ENCODE assay signal across 8 mouse cellular contexts in the genomic region with DNA sequence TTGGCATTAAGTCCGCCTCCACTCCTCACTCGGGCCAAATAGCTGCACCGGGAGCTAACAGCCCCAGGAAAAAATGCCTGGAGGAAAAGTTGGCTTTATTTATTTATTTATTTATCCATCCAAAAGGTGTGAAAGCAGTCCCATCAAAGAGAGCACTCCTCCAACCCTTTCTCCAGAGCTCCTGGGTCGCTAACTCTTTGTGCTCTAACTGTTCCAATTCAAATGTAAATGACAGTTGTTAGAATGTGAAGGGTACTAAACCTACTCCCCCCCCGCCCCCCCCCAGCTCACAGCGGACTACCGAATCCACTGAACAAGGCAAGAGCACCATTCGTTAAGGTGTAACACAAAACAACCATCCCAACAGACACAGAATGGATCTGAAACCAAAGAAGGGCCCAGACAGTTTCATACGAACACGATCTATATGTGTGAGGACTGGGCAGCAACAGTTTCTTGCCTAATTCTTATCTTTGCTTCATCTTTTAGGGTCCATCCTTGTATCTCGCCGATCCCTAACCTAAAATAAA. TPM values are rescaled to one million over a fixed set of nuclear protein-coding genes. Genes with fewer than 3 reads are reported as not detected.
DNase-seq lines count a peak whose midpoint lies in the region; ATAC-seq and TF ChIP-seq lines count a peak whose summit lies in the region.

No protein-coding gene starts in this region.

- H3K27ac ChIP-seq in heart, adult 2 months = peak overlapping the region; percentile 86
- no peak overlapping the region for H3K27ac ChIP-seq in liver, embryonic 11.5 days (ENCODE audit: low read depth, low read length)

- H3K9me3 ChIP-seq in erythroblast, embryonic 14.5 days (ENCODE audit: control insufficient read depth, low read length) = no peaks in the 10 kb centered on the region
- no peaks in the 10 kb centered on the region for H3K9me3 ChIP-seq in liver, embryonic 11.5 days (ENCODE audit: control insufficient read depth, low read length)

- H3K79me2 ChIP-seq in heart, adult 2 months (replicated peaks; ENCODE audit: control insufficient read depth, insufficient read depth, low read length) = no peaks in the 10 kb centered on the region

- no peak; the same call in 1 of the 2 replicates for ATAC-seq in liver, embryonic 11.5 days (replicated peaks; ENCODE audit: low FRiP score)

- H3K36me3 ChIP-seq in heart, adult 2 months (ENCODE audit: control insufficient read depth, insufficient read depth, low read length) = no peaks in the 10 kb centered on the region
- no peaks in the 10 kb centered on the region for H3K36me3 ChIP-seq in erythroblast, embryonic 14.5 days (ENCODE audit: control insufficient read depth)
- H3K36me3 ChIP-seq in liver, embryonic 11.5 days (ENCODE audit: control insufficient read depth, insufficient read depth, low read length) = no peaks in the 10 kb centered on the region

- no peaks in the 10 kb centered on the region for H3K27me3 ChIP-seq in heart, adult 2 months (ENCODE audit: control insufficient read depth, insufficient read depth, low read length)
- no peaks in the 10 kb centered on the region for H3K27me3 ChIP-seq in erythroblast, embryonic 14.5 days (ENCODE audit: control insufficient read depth)
- H3K27me3 ChIP-seq in liver, embryonic 11.5 days (replicated peaks; ENCODE audit: control insufficient read depth, insufficient read depth, low read length) = no peaks in the 10 kb centered on the region

- no peak for DNase-seq in heart, adult 2 months
- DNase-seq in heart, postnatal 25 days (ENCODE audit: low spot score) = no peak
- DNase-seq in 3T3-L1 (ENCODE audit: low read depth, low spot score) = peak; percentile 2
- no peak for DNase-seq in liver, embryonic 11.5 days (ENCODE audit: low spot score)
- no peak for DNase-seq in urinary bladder, postnatal 14 days (ENCODE audit: low spot score)
- no peak for DNase-seq in layer of hippocampus, postnatal 36 days
- DNase-seq in layer of hippocampus, postnatal 14 days (ENCODE audit: low spot score in 2 of 2) = no peak

- H3K4me2 ChIP-seq in liver, embryonic 11.5 days = peak overlapping the region; percentile 63

- H3K9ac ChIP-seq in heart, adult 2 months (ENCODE audit: low read depth, low read length) = peak overlapping the region; percentile 65
- peak overlapping the region; percentile 62 for H3K9ac ChIP-seq in liver, embryonic 11.5 days (ENCODE audit: low read depth, low read length)

- H3K4me3 ChIP-seq in heart, adult 2 months = peak overlapping the region; percentile 57
- peak overlapping the region; percentile 81 for H3K4me3 ChIP-seq in erythroblast, embryonic 14.5 days (replicated peaks)
- H3K4me3 ChIP-seq in liver, embryonic 11.5 days (ENCODE audit: low read depth, low read length) = peak overlapping the region; percentile 58

- no peak for TF ChIP-seq CTCF in heart, adult 2 months (IDR thresholded peaks at IDR 0.05)

- no peak for TF ChIP-seq EP300 in heart, adult 2 months (IDR thresholded peaks at IDR 0.05; ENCODE audit: insufficient read depth, low read depth, low read length)

- TF ChIP-seq POLR2A in heart, adult 2 months (IDR thresholded peaks at IDR 0.05; ENCODE audit: insufficient read depth, low read depth, low read length) = 0 out of 2 replicates have a peak, but pooled peaks have one; percentile 37

- intact Hi-C loops in heart, adult 2 months (cut with DNase I) = loop anchor here (5.0 kb wide), 1 partner anchor 295 kb away; a partner anchor contains a TSS
- intact Hi-C loops in heart, postnatal 25 days (cut with DNase I) = no loop called here

- 14% methylated on average over 12 of the region's 12 CpGs for WGBS in heart, adult 2 months
- 16% methylated on average over 12 of the region's 12 CpGs for WGBS in liver, embryonic 11.5 days

- H3K4me1 ChIP-seq in heart, adult 2 months (ENCODE audit: control insufficient read depth, insufficient read depth, low read length) = no peaks in the 10 kb centered on the region
- peaks cover 5% of the 10 kb centered on the region for H3K4me1 ChIP-seq in erythroblast, embryonic 14.5 days (ENCODE audit: control insufficient read depth)
- no peaks in the 10 kb centered on the region for H3K4me1 ChIP-seq in liver, embryonic 11.5 days (replicated peaks; ENCODE audit: control insufficient read depth, insufficient read depth, low read length)

RNA-seq across cellular contexts. Expression of a gene that starts 0.6 kb away (rescaled TPM):
- 1 to 10 TPM; 3.1 to 3.2 TPM for total RNA-seq in heart, adult 2 months (2021)
- 2.0 and 2.2 TPM in 2 replicates for polyA plus RNA-seq in heart, adult 2 months (2012; rRNA removed)
- 1 to 10 TPM; 2.3 to 4.7 TPM for total RNA-seq in heart, postnatal 25 days (2021)
- polyA plus RNA-seq in erythroblast, embryonic 14.5 days (2012) = not detected in 2 replicates
- polyA plus RNA-seq in liver, embryonic 11.5 days (2014; fragmentation: Nextera tagmentation; extraction: Ambion mirVana) = 3.7 and 5.0 TPM in 2 replicates
- 10 to 100 TPM; 18.7 to 24.2 TPM for total RNA-seq in layer of hippocampus, postnatal 36 days (2021)
- total RNA-seq in layer of hippocampus, postnatal 14 days (2021) = 10 to 100 TPM; 25.5 to 35.7 TPM

RNA-seq across cellular contexts. Expression of a gene that starts 11.9 kb away (rescaled TPM):
- total RNA-seq in heart, adult 2 months (2021) = 1 to 10 TPM; 3.9 to 5.2 TPM
- 0.53 and 1.1 TPM in 2 replicates for polyA plus RNA-seq in heart, adult 2 months (2012; rRNA removed)
- total RNA-seq in heart, postnatal 25 days (2021) = 1 to 10 TPM; 4.1 to 4.4 TPM
- under 0.01 TPM in 1 of 2 replicates, not detected in the other for polyA plus RNA-seq in erythroblast, embryonic 14.5 days (2012)
- 4.2 and 4.9 TPM in 2 replicates for polyA plus RNA-seq in liver, embryonic 11.5 days (2014; fragmentation: Nextera tagmentation; extraction: Ambion mirVana)
- 1 to 10 TPM; 8.5 to 8.9 TPM for total RNA-seq in layer of hippocampus, postnatal 36 days (2021)
- 10 to 100 TPM in 1 of 2 experiments, 1 to 10 TPM in 1; 9.7 to 10.3 TPM for total RNA-seq in layer of hippocampus, postnatal 14 days (2021)

RNA-seq across cellular contexts. Expression of a gene that starts 44.6 kb away (rescaled TPM):
- total RNA-seq in heart, adult 2 months (2021) = under 1 TPM; 0.18 TPM
- 0.27 and 0.38 TPM in 2 replicates for polyA plus RNA-seq in heart, adult 2 months (2012; rRNA removed)
- total RNA-seq in heart, postnatal 25 days (2021) = not detected
- not detected in 2 replicates for polyA plus RNA-seq in erythroblast, embryonic 14.5 days (2012)
- 2.6 and 3.0 TPM in 2 replicates for polyA plus RNA-seq in liver, embryonic 11.5 days (2014; fragmentation: Nextera tagmentation; extraction: Ambion mirVana)
- 100 to 1,000 TPM; 241 to 262 TPM for total RNA-seq in layer of hippocampus, postnatal 36 days (2021)
- total RNA-seq in layer of hippocampus, postnatal 14 days (2021) = 100 to 1,000 TPM; 229 to 257 TPM

Comparison
In these comparisons a context has a peak if more than half of its experiments do, and no peak if none do; other contexts are left out.
1. RNA of a gene that starts 44.6 kb away (total RNA-seq): 241 to 262 TPM in layer of hippocampus, postnatal 36 days and 229 to 257 TPM in layer of hippocampus, postnatal 14 days; 0.18 TPM in heart, adult 2 months and not detected in heart, postnatal 25 days; every median in the first group is over 100 times any median in the second.
2. Peak in every context shown above with its lines, with median percentiles within 50 percentile points of each other: H3K4me3 ChIP-seq.